Mouse (Mus musculus) testis, adult 2 months (tissue): ENCODE measurements around the gene Tfap2a.

Source experiments
- CTCF ChIP-seq: fragments of 200-500 bp; IDR thresholded peaks from 2 replicates; pipeline ENCODE4 v1.5.1; 2012; ENCODE audit warnings: low read depth, mild to moderate bottlenecking, inconsistent platforms, low read length, moderate library complexity; ENCODE audit not compliant: control insufficient read depth, insufficient read depth, insufficient replicate concordance
- POLR2A ChIP-seq: fragments of 200-500 bp; IDR thresholded peaks from 2 replicates; pipeline ENCODE4 v1.6.1; 2012; ENCODE audit warnings: low read depth, mild to moderate bottlenecking, inconsistent platforms, low read length, moderate library complexity; ENCODE audit not compliant: control insufficient read depth

DNA sequence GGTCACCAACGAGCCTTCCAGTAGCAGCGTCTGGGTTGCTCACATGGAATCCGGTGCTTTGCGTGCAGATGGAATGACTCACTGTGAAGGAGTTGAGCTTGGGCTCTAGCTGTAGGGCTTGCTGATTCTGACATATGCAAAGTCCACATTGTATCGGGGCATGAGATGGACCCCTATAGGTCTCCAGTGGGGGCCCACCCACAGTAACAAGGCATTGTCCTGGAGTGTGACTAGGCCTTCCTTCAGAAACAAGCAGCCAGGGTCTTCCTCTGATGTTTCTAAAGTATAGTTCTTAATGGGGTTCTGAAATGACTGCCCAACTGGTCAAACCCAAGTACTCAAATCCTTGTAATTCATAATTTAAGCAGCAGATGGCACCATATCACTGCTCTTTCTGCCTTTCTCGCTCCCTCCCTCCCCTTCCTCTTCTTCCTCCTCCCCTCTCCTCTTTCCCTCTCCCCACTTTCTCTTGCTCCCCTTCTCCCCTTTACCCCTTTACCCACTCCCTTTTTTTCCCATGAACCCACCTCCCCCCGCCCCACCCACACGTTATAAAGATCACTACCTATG lies 46.1 kb upstream of the Tfap2a start:
- TF ChIP-seq POLR2A, result no peak
- no peak for TF ChIP-seq CTCF
